Mouse (Mus musculus): ENCODE measurements around the gene Srgap1.

- TF ChIP-seq CTCF (IDR thresholded peaks at IDR 0.05; ENCODE audit: borderline replicate concordance, insufficient read depth, low read length) (no peak), POLR2A (IDR thresholded peaks at IDR 0.05; ENCODE audit: low read depth, low read length) (no peak)
Observed at GRCm38 (mm10) chr10:121822674-121823073, 224.4 kb downstream of the Srgap1 start.
